Mouse (Mus musculus) urinary bladder, adult 2 months (tissue): Measurements from ENCODE around the gene Hnrnpr. TPM values are rescaled to one million over a fixed set of nuclear protein-coding genes. Genes with fewer than 3 reads are reported as not detected.

Source experiments
- DNase-seq: peaks from one replicate; pipeline ENCODE4 v3.0.0; 2022; ENCODE audit warnings: low spot score
- polyA plus RNA-seq: library from polyadenylated mRNA; depleted of rRNA; stranded (reverse); fragments of >200 nt; gene quantifications from 2 replicates; pipeline ENCODE4 v1.2.3, GENCODE M21; 2012; rRNA removed

Hnrnpr gene
- polyA plus RNA-seq, 1 experiment, result 58.3 TPM

- DNase-seq, result no peak
Observed at GRCm38 (mm10) chr4:136401806-136402205, 91.1 kb downstream of the Hnrnpr start.

GRCm38 (mm10) chr4:136407831-136408230, 97.1 kb downstream of the Hnrnpr start:
- no peak for DNase-seq

Other genes with a start within 250 kb of the Hnrnpr start
- gene Id3, start 167.4 kb upstream of the Hnrnpr start, polyA plus RNA-seq, result 272 and 386 TPM in 2 replicates
- gene E2f2, start 138.5 kb upstream of the Hnrnpr start, polyA plus RNA-seq, result 0.50 TPM in 2 replicates
- gene Asap3, start 104.6 kb upstream of the Hnrnpr start, polyA plus RNA-seq, result 11.7 and 11.8 TPM in 2 replicates
- 42.6 and 65.1 TPM in 2 replicates for gene Tcea3, start 63.2 kb upstream of the Hnrnpr start, polyA plus RNA-seq
- gene Zfp46, start 26.3 kb upstream of the Hnrnpr start, polyA plus RNA-seq, result 41.0 and 50.3 TPM in 2 replicates
- 2.8 and 4.0 TPM in 2 replicates for gene Htr1d, start 112.6 kb downstream of the Hnrnpr start, polyA plus RNA-seq
- gene 6030445D17Rik, start 151.3 kb downstream of the Hnrnpr start, polyA plus RNA-seq, result 1.3 and 1.4 TPM in 2 replicates
- gene Luzp1, start 158.8 kb downstream of the Hnrnpr start, polyA plus RNA-seq, result 26.2 TPM in 2 replicates